Mouse (Mus musculus) brown adipose tissue, adult 24 weeks (tissue): ENCODE measurements at regions not wholly inside any gene's neighbourhood (a gene's known extent, or its start where the extent isn't known, plus 50 kb on each side); places are given as distances from the start of the nearest gene placed in this dataset.
A peak's percentile ranks its signal among the peaks of the same experiment; 100 is the strongest.

Experiments
- H3K27ac ChIP-seq: fragments of 200-500 bp; replicated peaks from 2 replicates; pipeline ENCODE4 v1.5.1; 2012; ENCODE audit warnings: low read depth, mild to moderate bottlenecking, low read length
- H3K4me1 ChIP-seq: fragments of 200-500 bp; 2 replicates; pipeline ENCODE4 v1.6.1; 2012; ENCODE audit warnings: low read length, mixed read lengths; ENCODE audit not compliant: control insufficient read depth, insufficient read depth, insufficient read length
- H3K4me3 ChIP-seq: fragments of 200-500 bp; 2 replicates; pipeline ENCODE4 v1.5.1; 2012; ENCODE audit warnings: low read depth, mild to moderate bottlenecking, low read length, moderate library complexity; ENCODE audit not compliant: insufficient read depth

DNA sequence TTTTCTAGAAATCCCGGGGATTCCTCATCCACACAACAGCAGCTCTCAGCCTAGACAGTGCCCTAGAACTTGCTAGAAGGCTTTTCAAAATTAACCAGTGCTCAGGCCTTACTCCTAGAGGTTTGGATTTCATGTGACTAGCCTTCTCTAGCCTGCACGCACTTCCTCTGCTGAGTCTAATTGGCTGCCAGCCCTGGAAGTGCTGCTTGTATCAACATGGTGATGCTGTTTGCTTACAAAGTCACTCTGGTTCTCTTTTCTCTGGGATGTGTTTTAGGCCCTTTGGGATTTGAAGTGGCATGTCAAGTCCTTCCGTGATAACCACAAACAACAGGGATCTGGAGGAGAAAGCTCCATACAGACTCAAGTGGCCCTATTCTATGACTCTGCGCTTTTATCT, 391.9 kb downstream of the Sfmbt2 start:
- Histone ChIP-seq H3K4me3 (no peak overlapping the region), H3K4me1 (no peaks in the 10 kb centered on the region), H3K27ac (no peak overlapping the region)

DNA sequence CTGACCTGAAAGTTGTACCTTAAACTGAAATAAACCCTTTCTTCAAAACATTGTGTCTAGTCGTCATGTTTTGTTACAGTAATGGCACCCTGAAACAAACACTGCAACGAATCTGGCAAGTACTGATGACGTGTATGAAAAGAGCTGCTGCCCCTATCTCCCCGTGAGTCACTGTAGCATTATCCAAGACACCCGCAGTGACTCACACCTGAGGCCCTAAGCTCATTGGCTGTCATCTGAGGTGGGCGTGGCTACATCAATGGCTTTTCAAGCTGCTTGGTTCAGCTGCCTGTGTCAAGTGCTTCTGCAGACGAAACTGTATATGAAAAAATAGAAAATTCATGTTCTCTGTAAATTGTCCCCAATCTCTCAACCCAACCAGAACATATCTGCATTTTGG, 388.8 kb upstream of the Prkcq start:
- Histone ChIP-seq H3K27ac (no peak overlapping the region), H3K4me3 (no peak overlapping the region), H3K4me1 (no peaks in the 10 kb centered on the region)

DNA sequence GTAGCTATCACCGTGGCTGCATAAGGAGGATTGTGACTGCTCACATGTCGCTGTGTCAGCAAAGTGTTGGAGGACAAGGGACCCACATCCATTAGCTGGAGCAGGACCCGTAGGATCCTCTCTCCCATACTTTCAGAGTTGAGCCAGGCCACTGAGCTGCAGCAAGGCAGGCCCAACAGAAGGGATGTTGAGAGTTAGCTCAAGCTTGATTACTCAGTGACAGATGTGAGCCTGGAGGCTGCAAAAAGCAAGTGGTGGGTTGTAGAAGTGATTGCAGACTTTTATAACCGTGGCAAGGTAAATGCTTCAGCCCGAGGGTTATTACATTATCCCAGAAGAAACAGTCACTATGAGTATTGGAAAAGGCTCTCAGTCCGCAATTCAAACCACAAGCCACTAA, 388.3 kb upstream of the Prkcq start:
- H3K4me3 ChIP-seq = no peak overlapping the region
- H3K4me1 ChIP-seq = no peaks in the 10 kb centered on the region
- no peak overlapping the region for H3K27ac ChIP-seq

DNA sequence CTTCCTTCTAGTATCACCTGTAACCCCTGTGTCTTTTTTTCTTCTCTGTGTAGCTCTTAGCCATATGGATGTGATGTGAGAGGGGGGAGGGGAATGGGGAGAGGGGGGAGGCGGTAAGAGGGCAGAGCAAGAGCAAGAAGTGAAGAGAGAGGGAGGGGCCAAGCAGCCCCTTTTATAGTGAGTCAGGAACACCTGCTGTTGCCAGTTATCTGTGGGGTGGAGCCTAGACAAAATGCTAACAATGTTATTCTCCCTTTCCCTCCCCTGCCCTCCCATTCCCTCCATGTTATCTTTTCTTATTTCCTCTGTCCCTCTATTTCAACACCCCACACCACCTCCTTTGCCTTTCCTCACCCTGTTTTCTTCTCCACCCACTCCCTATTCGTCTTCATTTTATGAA, 387.6 kb upstream of the Prkcq start:
- Histone ChIP-seq H3K4me1 (no peaks in the 10 kb centered on the region), H3K4me3 (no peak overlapping the region), H3K27ac (no peak overlapping the region)

DNA sequence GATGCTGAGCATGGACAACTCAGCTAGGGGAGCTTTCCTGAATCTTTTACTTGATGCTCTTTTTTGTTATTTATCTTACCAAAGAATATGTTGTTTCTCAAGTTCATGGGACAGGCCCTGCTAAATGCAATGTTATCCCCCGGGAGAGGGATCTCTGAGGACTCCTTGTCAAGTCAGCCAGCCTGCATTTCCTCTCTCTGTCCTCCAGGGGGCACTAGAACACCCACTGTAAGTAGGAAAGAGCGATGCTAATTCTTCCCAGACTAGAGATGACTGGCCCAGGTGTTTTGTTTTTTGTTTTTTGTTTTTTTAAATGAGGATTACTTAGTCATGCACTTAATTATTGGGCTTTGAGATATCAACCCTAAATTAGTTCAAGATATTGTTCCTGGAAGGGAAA, 386.8 kb upstream of the Prkcq start:
- Histone ChIP-seq H3K27ac (no peak overlapping the region), H3K4me3 (no peak overlapping the region), H3K4me1 (no peaks in the 10 kb centered on the region)

DNA sequence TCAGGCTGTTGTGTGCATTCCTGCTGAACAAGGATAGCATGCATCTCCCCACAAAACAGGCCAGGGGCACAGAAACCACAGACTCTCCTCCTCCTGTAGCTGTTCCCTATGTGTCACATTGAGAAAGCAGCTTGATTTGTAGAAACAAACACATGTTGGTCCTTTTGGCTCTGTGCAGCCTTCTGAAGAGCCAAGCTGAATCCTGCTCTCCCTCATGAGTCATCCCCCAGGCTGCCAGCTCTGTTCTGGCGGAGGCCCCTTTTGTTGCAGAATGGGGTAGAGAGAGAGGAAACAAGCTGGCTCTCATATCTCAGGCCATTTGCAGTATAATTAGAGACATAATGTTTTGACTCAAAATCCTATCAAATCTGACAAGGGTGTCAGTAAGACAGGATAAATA, 383.4 kb upstream of the Prkcq start:
- H3K27ac ChIP-seq = no peak overlapping the region
- no peaks in the 10 kb centered on the region for H3K4me1 ChIP-seq
- no peak overlapping the region for H3K4me3 ChIP-seq

DNA sequence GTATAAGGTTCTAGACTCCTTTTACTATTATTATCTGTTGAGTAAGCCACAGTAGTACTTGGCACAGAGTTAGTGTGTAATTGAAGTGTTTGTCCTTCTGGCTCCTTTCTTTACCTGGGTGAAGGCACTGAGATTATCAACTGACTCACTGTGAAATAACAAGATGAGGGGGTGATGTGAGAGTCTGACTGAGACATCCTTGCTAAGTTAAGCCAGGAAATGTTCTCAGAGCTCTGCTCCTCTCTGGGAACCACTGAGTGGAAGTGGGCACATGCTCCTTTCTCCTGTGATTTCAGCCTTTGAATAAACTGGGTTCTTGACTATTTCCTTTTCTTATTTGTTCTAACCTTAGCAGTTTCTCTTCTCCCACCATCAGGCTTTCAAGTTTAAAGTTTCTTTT, 380.7 kb upstream of the Prkcq start:
- Histone ChIP-seq H3K4me3 (no peak overlapping the region), H3K27ac (no peak overlapping the region), H3K4me1 (no peaks in the 10 kb centered on the region)

DNA sequence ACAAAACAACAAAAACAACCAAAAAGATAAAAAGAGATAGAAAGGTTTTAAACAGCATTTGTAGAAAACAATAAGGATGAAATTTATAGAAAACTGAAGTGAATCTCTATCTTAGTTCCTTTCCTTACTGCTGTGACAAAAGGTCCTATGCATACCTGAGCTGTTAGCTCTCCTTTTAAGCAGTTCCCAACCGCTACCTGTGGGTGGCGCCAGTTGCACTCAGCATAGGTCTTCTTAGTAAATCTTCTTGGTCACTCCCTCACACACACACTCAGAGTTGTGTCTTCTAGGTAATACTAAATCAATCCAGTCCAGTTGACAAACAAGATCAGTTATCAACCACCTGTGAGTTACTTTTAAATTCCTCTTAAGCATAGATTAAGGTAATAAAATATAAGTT, 355.5 kb upstream of the Prkcq start:
- Histone ChIP-seq H3K27ac (no peak overlapping the region), H3K4me3 (no peak overlapping the region), H3K4me1 (no peaks in the 10 kb centered on the region)

DNA sequence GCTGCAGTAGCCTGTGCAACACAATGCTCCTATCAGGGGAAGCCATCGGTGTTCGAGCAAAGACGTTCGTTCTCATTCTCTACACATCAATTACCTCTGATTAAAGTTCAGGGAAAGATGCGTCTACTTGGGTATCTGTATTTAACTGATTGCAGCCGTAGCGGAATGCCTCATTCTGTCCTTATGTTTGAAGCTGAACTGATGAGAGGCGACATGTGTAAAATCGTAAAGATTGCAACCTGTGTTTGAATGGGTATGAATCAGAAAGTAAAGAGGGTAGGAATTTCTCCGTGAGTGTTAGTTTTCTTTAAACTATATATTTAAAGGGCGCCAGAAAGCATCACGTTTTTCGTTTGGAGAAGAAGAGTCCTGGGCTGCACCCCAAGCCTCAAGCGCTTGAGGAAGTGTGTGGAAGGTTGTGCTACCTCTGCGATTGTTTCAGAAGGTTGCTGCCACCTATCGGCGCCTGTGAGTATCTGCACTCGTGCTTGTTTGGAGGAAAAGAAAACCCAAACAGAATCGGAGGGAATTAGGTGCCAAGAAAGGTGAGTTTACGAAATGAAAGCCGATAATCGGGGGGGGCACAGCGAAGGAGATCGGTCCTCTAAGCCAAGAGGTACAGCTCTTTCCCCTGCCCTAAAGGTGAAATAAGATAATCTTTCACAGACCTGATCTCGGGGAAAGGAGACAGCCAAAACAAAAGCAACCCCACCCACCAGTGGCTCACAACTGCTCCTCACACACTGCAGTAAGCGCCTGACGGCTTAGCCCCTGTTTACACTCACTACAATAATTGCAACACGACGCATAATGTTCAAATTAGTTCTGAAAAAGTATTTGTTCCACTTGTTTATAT, 346.4 kb upstream of the Prkcq start:
- Histone ChIP-seq H3K27ac (no peak overlapping the region), H3K4me1 (no peaks in the 10 kb centered on the region), H3K4me3 (peak overlapping the region; percentile 49)

DNA sequence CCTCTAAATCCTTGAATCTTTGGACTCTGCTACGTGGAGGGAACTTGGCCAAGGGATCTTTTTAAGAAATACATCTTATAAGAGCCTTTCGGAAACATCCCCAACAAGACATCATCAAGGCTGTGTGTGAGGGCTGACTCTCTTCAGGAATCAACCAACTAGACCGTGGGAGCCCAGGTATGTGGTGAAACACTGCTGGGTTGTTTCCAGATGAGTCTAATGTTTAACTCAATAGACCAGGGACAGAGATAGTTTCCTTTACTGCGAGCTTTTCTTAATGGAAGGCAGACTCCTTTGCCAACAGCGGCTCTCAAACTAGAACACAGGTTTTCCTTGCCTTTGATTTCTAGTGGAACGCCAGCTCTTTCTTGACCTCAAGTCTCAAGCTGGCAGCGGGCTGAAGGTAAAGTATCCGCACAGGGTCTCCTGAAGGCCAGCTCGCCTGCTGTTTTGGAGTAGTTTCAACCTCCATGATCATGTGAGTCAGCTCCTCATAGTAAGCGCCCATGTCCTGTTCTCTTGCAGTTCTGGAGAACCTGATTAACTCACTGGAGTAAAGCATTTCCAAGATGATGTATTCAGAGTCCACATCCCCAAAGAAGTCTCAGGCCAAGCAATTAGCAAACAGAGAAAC, 345.7 kb upstream of the Prkcq start:
- Histone ChIP-seq H3K4me3 (no peak overlapping the region), H3K4me1 (no peaks in the 10 kb centered on the region), H3K27ac (no peak overlapping the region)

DNA sequence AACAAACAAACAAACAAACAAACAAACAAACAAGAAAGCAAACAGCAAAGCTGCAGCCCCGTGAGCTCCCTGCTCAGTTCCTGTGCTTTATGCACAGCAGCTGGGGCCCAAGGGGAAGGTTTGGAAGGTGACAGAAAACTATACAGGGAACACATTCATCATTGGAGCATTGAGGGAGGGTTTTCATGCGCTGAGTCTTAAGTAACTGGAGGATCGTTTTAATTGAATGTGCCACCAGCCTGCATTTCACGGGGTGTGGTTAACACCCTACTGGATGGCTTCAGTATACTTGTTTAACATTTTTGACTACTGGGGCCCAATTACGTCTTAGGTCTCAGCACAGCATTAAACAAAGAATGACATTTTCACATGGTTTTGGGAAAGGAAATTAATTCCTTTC, 331.9 kb upstream of the Prkcq start:
- H3K4me1 ChIP-seq = no peaks in the 10 kb centered on the region
- no peak overlapping the region for H3K27ac ChIP-seq
- no peak overlapping the region for H3K4me3 ChIP-seq

DNA sequence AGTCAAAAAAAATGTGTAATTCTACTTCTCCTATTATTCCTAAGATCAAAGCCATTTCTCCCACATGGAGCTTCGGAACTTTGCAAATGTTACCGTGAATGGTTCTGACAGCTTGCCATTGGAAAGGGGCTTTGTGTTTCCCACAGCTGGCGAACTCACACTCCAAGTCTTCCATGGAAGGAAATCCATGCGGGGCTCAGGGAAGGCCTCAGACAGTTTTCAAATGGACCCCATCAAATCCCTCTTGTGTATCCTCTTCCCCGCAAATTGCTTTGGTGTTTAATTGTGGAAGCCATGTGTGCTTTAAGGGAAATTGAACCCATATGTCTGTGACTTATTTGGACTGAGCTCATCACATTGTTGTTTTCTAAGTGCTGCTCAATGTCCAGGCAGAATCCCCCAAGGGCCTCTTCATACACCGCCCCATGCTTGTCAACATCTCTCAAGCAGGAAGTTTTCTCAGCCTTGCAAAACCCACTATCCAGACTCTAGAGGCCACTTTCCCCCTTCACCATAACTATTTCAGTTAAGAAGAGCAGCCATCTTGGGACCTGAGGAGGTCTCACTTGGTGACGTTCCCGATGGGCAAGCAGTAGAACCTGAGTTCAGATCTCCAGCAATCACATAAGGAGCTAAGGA, 310.1 kb upstream of the Prkcq start:
- Histone ChIP-seq H3K27ac (no peak overlapping the region), H3K4me3 (no peak overlapping the region), H3K4me1 (no peaks in the 10 kb centered on the region)

DNA sequence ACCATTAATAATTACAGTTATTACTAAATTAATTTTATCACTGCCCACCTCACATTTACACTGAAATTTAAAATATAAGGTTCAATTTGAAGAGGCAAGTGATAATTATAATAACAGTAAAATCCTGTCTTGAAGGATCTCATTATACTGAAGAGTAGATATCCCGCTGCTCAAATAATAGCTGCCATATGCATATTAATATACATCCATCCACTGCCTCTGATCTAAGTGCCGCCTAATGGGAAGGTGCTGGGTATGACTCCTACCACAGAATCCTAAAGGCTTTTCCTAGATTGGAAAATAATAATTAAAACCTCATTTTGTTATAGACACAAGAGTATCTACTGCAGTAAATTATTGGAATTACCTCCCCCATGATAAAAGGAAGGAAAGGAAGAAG, 307.5 kb upstream of the Prkcq start:
- H3K4me3 ChIP-seq = no peak overlapping the region
- H3K4me1 ChIP-seq = no peaks in the 10 kb centered on the region
- no peak overlapping the region for H3K27ac ChIP-seq

DNA sequence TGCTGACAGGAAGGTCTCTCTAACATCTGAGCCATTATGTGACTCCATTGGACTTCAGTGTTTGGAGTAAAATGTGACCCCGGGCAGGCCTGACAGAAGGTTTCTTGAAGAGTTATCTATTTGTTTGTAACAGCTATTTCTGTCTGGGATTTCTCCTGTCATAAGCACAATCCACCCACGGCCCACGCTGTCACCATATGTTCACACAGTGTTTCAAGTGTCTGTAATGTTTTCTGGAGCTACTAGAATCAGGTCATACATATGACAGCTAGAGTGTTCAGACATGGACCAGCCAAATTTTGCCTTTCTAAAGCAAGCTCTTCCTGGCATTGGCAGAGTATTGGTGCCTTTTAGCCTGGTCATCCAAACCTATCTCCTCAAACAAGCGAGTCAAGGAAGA, 297.6 kb upstream of the Prkcq start:
- Histone ChIP-seq H3K27ac (no peak overlapping the region), H3K4me3 (no peak overlapping the region), H3K4me1 (no peaks in the 10 kb centered on the region)

DNA sequence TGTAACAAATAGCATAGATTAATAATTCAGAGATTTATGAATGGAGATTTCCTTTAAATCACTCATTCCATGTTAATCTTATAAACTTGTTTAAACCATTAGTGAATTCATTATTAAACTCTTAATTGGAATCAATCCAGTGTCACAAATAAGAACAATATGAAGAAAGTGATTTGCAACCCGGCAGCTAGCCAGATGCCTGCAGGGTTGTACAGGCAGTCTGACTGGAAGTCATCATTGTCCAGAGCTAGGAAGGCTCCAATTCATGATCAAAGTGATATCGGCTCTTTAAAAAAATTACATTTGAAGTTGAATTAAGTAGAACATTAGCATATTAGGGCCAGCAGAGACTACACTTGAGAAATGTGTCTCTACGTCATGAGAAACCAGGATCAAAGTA, 270.0 kb upstream of the Prkcq start:
- H3K27ac ChIP-seq = no peak overlapping the region
- no peak overlapping the region for H3K4me3 ChIP-seq

DNA sequence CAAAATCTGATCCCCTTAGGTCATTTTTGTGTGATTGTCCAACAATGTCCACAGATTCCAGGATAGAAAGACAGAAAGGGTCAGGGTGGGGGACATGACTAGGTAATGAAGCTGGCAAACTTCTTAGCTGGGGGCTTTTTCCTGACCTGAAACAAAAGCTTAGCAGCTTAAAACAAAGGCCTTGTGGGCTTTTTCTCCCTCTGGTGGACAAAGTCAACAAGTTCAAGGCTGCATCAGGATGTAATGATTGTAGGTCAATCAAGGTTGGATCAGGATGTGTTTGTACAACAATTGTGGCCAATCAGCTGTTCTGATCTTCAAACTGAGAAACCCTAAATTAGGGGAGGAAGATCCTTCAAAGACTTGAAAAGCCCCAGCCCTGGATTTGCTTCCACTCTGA, 252.0 kb upstream of the Prkcq start:
- Histone ChIP-seq H3K4me1 (no peaks in the 10 kb centered on the region), H3K27ac (no peak overlapping the region), H3K4me3 (no peak overlapping the region)

More for the DNA sequence above, 270.0 kb upstream of the Prkcq start:
- H3K4me1 ChIP-seq = no peaks in the 10 kb centered on the region
